Mouse (Mus musculus): ENCODE data around the gene Olfr181. TPM values are rescaled to one million over a fixed set of nuclear protein-coding genes. Genes with fewer than 3 reads are reported as not detected.

Olfr181 gene
- not detected in 2 replicates for polyA plus RNA-seq (2012; rRNA removed)

- DNase-seq (ENCODE audit: low read depth, low spot score), result no peak
- 58% methylated on average over 1 of the region's 1 CpGs for WGBS
Measured at GRCm38 (mm10) chr16:58928655-58929054, at the start of gene Olfr181. Gene Olfr181, minus strand, starts transcription at chr16:58928755.

- 75% methylated on average over 4 of the region's 4 CpGs for WGBS
- no peak for DNase-seq (ENCODE audit: low read depth, low spot score)
Measured at GRCm38 (mm10) chr16:58929292-58929691, 737 bp upstream of the Olfr181 start, which contains the start of gene Olfr180. Gene Olfr180, minus strand, starts transcription at chr16:58929392.

- WGBS, result 86% methylated on average over 3 of the region's 3 CpGs
- DNase-seq (ENCODE audit: low read depth, low spot score), result no peak
Measured at GRCm38 (mm10) chr16:58891963-58892362, 36.6 kb downstream of the Olfr181 start, which contains the start of gene Olfr178. Gene Olfr178, minus strand, starts transcription at chr16:58892063.

- WGBS, result 95% methylated on average over 2 of the region's 2 CpGs
- DNase-seq (ENCODE audit: low read depth, low spot score), result no peak
Measured at GRCm38 (mm10) chr16:58884416-58884815, 44.1 kb downstream of the Olfr181 start.

Other genes with a start within 250 kb of the Olfr181 start
- 0.23 and 0.35 TPM in 2 replicates for gene Gpr15, start 209.7 kb downstream of the Olfr181 start, polyA plus RNA-seq (2012; rRNA removed)
- 39.0 and 58.6 TPM in 2 replicates for gene Cldnd1, start 200.8 kb downstream of the Olfr181 start, polyA plus RNA-seq (2012; rRNA removed)
- gene Olfr172, start 165.6 kb downstream of the Olfr181 start, polyA plus RNA-seq (2012; rRNA removed), result not detected in 2 replicates
- not detected in 2 replicates for gene Olfr173, start 128.5 kb downstream of the Olfr181 start, polyA plus RNA-seq (2012; rRNA removed)
- gene Olfr175-ps1, start 102.0 kb downstream of the Olfr181 start, polyA plus RNA-seq (2012; rRNA removed), result not detected in 2 replicates
- gene Olfr177, start 54.0 kb downstream of the Olfr181 start, polyA plus RNA-seq (2012; rRNA removed), result not detected in 2 replicates
- gene Olfr178, start 36.7 kb downstream of the Olfr181 start, polyA plus RNA-seq (2012; rRNA removed), result not detected in 2 replicates
- gene Olfr180, start 637 bp upstream of the Olfr181 start, polyA plus RNA-seq (2012; rRNA removed), result not detected in 2 replicates
- not detected in 2 replicates for gene Olfr183, start 66.6 kb upstream of the Olfr181 start, polyA plus RNA-seq (2012; rRNA removed)
- not detected in 2 replicates for gene Olfr186, start 101.5 kb upstream of the Olfr181 start, polyA plus RNA-seq (2012; rRNA removed)
- not detected in 2 replicates for gene Olfr187, start 111.0 kb upstream of the Olfr181 start, polyA plus RNA-seq (2012; rRNA removed)
- gene Olfr190, start 149.2 kb upstream of the Olfr181 start, polyA plus RNA-seq (2012; rRNA removed), result not detected in 2 replicates
- not detected in 2 replicates for gene Olfr191, start 161.1 kb upstream of the Olfr181 start, polyA plus RNA-seq (2012; rRNA removed)
- gene Olfr193, start 183.1 kb upstream of the Olfr181 start, polyA plus RNA-seq (2012; rRNA removed), result not detected in 2 replicates
- not detected in 2 replicates for gene Olfr194, start 192.3 kb upstream of the Olfr181 start, polyA plus RNA-seq (2012; rRNA removed)
- gene Olfr195, start 218.3 kb upstream of the Olfr181 start, polyA plus RNA-seq (2012; rRNA removed), result not detected in 2 replicates
- not detected in 2 replicates for gene Olfr196, start 241.7 kb upstream of the Olfr181 start, polyA plus RNA-seq (2012; rRNA removed)